Mouse (Mus musculus) cerebellum, adult 9-11 months (tissue): ENCODE results near the gene Gnai2.

Experiments
- DNase-seq: peaks from one replicate; pipeline ENCODE4 v3.0.0; 2022

Gnai2 gene

DNA sequence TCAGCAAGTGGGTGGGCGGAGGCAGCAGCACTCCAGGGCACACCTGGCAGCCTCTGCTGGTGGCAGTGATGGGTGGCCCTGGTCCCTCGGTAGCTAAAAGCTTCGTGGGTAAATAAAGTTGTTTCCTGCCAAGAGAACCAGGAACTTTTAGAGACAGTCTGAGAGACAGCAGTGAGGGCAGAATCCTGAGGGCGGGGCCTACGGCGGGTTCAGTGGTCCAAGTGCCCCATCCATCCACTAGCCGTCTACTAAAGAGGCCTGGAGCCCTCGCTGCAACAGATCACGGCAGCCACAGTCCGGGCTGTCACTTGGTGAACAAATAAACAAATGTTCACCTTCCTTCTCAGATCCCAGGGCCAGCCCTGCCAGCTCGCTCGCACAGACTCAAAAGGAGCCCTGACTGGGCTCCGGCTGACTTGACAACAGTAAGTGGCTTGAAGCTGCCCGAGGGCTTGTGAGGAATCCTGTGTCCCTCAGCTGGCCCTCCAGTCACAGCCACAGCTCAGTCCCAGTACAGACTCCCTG is 5.2 kb downstream of the Gnai2 start:
- DNase-seq: peak; percentile 52

DNA sequence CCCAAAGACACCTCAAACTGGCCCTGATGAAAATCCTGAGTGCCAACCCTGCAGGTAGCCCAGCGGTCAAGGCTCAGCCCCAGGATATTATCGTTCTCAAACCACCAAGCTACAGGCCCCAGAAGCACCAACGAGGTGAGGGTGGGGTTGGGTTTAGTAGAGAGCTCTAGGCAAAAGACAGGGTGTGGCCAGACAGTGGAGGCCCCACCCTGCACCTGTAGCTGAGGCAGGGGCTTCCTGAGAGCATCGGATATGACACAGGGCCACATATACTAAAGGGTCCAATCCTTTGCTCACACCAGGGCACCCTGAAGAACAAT is 5.8 kb downstream of the Gnai2 start:
- peak; percentile 43 for DNase-seq

DNA sequence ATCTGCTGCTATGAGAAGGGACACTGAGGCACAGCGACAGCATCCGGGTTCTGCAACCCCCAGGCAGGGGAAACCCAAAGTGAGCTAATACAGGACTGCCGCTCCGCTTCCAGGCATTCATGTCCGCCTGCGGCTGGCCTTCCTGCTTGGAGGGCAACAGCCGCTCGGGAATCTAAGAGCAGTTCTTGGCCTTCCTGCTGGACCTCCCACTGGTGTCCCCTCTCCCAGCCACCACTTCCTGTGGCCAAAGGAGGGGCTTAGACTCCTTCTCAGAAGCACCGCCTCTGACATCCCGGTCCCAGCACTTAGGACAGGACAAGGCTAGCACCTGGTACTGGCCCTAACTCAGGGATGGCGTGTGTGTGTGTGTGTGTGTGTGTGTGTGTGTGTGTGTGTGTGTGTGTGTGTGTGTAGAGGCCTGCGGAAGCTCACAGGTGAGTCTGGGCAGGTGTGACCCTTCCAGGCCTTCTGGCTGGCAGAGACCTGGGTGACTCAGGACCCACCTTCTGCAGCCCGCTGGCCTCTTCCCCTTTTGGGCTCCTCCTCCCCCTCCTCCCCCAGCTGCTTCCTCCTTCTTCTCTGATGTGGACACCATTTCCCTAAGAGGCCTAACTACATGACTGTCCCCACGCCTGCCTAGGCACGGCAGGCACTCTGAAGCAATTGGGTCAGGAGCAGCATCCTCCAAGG is 6.3 kb downstream of the Gnai2 start:
- peak; percentile 52 for DNase-seq

DNA sequence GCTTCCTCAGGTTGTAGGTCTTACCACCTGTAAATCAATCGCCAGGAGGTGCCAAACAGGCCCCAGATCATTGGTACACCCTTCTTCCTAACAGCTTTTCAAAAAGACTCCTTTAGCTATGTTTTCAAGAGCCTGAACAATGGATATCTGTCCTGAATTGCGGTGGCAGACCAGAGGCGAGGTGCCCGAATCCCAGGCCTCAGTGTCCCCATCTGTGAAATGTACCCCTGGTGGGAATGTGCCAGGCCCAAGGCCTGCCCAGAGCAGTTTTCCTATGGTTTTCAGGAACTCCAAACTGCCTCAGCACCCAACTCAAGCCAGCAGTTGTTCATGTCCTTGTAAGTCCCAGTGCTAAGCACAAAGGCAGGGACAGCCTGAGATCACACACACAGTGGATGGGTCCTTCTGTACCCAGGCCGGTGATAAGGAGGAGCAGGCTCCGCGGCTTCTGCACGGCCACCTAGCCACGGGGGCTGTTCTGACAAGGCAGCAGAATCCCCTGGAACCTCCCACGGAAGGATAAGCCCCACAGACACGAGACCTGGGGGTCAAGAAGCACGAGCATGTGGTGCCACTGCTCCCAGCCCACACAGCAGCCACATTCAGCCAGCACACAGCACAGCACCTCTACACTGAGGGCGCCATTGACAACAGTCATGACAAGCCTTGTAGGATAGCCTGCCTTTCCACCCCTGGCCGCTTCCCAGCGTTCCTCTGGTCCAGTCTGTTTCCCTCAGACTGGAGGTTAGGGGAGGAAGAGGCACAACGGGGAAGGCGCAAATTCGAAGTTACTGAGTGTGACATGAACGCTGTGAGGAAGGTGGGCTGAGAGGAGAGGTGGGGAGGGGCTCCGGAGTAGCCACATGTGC is 7.5 kb downstream of the Gnai2 start:
- DNase-seq: peak; percentile 45

DNA sequence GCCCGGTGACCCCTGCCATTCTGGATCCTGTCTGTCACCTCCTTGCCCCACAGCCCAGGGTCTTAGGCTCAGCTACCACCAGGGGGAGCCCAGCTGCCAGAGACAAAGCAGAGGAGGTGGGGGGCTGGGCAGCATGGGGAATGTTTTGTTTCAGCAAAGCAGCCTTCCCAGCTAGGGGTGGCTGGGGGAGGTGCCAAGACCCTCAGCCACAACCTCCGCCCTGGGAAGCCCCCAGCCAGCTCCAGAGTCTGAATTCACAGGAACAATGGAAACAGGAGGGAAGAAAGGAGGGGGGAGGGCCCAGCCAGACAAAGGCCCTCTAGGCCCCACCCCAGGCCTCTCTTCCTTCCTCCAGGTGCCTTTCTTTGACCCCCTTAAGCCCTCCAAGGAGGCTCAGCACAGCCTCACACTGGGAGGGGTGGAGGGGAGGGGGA is 8.3 kb downstream of the Gnai2 start:
- peak; percentile 81 for DNase-seq

DNA sequence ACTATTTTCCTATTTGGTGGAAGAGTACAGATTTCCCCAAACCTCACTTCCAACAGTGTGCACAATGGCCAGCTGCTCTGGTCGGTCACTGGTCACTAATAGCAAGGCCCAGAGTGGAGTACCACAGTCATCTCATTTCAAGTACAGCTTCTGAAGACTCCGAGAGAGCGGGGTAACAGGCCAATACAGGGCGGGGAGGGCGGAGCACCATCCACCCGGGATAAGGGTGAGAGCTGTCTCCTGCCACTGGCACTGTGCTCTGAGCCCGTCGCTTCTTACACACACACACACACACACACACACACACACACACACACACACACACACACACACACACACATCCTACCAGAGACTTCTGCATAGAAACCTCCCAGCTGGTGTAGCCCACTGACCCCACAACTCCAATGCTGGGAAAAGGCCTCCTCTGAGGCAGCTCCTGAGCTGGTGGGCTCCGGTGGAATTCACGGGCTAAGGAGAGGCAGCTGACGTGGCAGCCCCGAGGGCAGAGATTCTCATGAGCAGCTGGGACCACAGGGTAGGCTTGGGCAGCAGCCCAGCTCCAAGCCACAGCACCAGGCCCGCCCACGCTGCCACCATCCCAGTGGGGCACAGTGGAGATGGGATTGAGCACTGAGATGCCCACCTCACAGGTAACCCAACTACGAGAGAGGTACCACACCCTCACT is 8.9 kb downstream of the Gnai2 start:
- peak; percentile 46 for DNase-seq

DNA sequence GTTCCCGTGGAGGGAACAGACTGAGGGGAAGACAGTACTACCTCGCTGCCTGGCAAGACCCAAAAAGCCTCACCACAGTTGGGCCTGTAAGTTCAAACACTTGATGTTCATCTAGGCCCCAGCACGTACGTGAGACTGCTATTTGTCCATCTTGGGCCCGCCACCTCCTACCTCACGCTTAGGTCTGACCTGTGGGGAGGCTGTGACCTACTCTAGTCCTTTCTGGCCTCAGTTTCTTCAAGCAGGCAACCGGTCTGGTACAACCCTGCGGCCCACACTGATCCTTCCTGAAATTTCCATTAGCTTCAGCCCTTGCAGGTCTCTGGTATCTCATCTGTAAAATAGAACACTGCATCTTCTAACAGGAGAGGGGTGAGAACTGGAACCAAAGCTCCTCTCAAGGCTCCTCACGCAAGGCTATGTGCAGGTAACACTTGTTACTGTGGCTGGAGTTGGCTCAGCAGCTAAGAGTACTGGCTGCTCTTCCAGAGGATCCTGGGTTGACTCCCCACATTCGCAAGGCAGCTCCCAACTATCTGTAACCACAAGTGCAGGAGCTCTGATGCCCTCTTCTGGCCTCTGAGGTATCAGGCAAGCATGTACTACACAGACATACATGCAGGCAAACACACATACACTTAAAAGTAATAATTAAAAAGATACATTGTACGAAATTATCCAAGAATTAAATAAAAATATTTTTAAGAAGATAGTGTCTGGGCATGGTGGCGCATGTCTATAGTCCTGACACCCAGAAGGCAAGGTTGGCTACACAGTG is 9.6 kb downstream of the Gnai2 start:
- DNase-seq: peak; percentile 41

DNA sequence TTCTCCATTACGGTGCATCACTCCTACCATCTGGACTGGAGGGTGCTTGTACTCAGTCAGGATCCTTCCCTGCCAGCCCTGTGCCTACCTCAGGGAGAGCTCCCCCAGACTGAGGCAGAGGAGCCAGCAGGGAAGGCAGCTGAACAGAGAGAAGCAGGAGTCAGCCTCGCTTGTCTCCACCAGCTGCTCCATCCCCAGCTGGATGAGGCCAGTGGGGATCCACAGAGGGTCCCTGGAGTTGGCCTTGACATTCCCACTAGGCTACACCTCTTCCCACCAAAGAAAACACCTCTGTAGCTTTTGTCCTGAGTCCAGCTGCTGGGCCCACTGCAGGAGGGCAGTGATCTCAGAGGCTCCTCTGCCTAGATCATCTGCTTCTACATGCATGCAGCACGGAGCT is 10.2 kb downstream of the Gnai2 start:
- no peak for DNase-seq

DNA sequence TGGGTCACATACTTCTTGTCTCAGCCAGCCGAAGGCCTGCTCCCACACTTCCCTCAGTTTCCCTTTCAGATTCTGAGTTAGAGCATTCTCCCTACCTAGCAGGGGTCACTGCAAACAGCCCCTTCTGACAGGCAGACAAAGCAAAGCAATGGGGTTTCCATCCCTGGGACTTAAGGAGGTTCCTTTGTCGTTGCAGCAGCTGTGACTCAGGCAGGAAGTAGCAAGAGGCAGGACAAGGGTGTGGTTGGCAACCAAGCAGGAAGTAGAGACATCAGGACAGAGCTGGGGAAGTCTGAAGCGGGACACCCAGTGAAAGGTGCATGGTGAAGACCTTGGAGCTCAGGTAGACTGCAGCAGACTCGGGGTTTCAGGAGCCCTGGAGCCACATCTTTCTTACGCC is 10.6 kb downstream of the Gnai2 start:
- no peak for DNase-seq

DNA sequence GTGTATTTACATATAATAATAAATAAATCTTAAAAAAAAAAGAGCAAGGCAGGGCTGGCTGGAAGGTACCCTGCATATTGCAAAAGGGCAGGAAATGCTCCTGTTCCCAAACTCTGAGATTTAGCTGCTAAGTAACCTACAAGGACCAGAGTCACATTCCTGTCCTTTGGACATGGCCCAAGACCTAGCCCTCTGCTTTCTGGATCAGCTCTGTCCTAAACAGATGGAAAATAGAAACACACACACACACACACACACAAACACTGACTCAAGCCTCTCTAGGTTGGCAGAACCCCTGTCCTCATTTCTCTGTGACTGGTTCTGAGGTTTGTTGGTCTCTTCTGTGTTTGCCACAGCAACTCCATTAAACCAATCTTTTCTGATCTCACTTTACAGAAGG is 14.2 kb downstream of the Gnai2 start:
- peak; percentile 55 for DNase-seq

DNA sequence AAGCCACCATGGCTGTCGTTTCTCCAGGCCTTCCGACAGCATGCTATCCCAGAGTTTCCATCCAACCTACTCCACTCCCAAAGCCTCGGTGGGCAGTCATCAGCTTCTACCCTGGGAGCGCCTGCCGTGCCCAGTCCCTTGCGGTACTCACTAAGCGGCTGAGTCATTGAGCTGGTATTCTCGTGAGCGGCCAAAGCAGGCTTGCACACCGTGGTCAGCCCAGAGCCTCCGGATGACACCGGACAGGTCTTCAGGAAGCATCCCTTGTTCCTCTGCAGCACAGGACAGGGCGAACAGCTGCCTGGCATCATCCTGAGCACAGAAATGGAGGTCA is 15.7 kb downstream of the Gnai2 start:
- DNase-seq: no peak

DNA sequence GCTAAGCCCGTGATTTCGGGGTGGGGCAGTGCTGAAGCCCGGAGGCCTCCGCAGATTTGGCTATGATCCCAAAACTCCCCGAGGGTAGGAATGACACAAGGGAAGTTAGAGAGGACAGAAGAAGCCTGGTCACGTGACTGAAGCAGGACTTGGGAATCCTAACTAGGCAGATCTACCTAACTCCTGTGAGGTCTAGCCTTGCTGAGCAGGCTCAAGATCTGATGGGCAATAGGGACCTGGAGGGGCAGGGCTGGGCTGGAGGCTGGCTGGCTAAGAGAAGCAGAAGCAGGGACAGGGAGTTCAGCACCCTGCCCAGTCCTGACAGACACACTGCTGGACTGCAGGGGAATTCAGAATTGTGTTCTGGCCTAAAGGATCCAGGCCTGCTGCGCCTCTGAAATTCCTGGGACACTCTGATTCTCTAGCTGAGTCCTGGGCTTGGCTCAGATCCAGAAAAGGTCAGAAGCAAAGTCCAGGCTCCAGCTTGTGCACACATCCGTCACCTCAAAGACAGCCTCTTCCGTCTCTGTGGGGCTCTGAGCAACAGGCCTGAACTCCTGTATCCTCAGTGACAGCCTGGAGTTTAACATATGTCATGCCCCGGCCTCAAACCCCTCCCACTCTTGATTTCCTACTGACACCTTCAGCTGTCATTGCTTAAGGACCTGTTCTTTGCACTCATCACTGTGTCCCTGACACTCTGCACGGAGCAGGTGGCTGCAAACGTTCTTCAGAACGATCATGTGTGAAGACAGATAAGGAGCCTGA is 16.2 kb downstream of the Gnai2 start:
- DNase-seq: peak; percentile 59

DNA sequence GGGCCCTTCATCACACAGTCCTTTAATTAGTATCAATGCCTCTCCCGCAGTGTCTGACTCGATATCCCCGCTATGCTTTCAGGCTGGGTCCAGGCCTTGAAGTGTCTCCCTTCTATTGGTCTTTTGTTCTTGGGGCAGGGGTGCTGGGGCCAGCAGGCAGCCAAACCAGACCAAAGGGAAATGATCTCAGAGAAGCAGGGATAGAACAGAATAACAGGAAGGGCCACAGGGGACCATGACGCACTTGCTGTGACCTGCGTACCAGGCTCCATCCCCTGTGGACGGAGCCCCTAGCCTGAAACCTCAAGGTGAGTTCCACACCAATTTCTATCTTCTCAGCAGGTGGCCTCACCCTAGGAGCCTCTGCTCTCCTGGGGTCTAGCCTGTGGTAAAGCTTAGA is 17.1 kb downstream of the Gnai2 start:
- DNase-seq: no peak

DNA sequence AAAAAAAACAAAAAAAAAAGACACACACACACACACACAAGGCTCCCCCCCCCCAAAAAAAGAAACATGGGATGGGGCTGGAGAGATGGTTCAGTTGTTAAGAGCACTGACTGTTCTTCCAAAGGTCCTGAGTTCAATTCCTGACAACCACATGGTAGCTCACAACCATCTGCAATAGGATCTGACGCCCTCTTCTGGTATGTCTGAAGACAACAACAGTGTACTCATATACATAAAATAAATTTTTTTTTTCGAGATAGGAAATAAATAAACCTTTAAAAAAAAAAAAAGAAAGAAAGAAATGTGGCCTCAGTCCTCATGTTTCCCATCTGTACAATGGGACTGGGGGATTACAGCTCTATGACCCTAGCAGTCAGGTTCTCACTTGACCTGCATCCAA is 17.7 kb downstream of the Gnai2 start:
- DNase-seq: no peak

DNA sequence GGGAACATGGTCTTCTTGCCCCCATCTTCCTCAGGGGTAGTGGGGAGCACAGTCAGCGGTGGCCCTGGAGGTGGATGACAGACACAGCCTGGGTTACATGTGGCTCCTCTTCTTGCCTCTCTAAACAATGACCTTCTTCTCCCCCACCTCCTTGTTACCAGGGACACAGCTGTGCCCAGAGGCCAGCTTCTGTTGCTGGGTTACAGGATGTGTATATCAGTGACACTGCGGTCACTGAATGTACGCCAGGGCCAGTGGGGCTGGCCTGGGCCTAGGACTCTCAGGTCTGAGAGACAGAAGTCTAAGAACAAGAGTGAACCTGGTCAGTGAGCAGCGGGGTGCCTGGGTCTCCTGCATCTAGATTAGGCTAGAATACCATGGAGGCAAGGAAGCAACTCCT is 20.1 kb downstream of the Gnai2 start:
- peak; percentile 54 for DNase-seq

DNA sequence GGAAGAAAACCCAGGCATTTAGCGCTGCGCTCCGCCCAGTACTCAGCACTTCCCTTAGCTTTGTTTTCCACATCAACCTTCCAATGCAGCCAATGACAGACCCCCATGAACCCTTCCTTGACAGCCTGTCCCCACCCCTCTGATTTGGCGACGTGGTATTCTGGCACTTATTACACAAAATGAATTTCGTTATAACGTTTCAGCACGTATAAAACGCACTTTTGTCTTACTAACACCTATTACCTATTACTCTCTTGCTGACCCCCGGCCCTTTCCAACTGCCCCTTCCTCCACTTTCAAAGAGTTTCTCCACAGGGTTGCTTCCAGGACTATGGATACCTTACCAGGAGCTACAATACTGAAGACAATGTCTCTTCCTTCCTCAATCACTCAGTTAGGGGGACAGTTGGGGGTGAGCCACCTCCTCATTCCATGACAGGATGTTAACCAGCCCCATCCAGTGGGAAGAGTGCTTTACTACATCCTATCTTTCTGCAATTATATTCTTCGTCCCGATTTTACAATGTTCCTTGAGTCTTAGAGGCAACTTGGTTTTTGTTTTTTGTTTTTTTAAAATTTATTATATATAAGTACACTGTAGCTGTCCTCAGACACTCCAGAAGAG is 22.1 kb downstream of the Gnai2 start:
- no peak for DNase-seq

DNA sequence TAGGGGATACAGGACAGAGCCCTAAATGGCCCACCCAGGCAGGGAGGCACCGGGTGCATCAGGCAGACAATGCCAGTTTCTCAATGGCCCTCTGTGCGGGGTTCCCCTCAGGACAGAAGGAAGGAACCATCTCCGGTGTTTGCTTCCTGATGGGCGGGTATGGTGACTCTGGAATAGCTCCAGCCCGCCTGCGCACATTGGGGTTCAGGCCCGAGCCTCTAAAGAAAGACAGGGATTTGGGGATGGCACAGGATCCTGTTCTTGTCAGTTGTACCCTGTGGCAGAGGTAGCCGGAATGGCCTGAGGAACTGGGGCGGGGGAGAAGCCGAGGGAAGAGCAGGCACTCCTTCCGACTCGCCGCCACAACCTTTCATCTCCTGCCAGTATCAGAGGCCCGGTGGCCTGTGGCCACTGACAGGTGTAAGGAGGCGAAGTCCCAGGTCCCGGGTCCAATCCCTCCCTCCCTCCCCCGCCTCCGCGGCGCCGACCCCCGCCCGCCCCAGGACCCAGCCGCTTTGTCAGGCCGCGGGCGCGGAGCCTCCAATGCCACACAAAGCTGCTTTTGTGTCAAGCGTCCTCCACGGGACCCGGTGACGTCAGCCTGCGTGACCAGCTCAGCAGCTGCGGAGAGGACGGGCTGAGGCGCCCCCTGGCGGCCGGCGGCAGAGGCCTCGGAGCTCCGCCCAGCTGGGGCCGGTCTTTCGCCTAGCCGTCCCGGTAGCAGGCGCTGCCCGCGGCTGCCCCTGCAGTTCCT is 22.8 kb downstream of the Gnai2 start:
- DNase-seq: peak; percentile 98

DNA sequence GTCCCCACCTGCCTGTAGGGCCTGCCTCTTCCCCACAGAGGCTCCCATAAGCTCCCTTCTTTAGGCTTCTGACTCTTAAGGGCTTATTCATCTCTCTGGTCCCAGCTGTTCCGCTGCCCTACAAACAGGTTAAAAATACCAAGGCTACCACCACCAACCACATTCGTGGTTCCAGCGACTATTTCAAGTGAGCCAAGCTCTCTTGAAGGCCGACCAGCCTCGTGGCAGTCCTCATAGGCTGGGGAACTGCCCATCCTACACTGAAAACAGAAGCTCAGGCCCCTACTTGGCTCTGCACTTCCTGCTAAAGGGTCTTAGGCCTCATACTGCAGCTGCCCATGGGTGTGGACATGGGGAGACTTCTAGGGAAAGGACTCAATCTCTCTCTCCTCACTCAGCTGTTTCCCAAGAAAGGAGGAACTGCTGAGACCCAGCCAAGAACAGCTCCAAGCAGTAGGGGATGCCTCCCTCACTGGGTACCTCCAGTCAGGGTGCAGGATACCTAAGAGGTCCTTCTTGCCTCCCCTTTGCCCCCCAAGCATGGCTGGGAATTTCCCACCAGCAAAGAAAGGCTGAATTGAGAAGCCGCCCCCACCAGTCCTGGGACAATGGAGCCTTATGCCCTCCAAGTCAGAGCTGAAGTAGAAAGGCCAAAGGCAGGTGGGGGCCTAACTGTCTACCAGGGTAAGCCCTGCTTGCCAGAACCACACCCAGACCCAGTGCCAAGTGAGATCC is 23.5 kb downstream of the Gnai2 start:
- no peak for DNase-seq

DNA sequence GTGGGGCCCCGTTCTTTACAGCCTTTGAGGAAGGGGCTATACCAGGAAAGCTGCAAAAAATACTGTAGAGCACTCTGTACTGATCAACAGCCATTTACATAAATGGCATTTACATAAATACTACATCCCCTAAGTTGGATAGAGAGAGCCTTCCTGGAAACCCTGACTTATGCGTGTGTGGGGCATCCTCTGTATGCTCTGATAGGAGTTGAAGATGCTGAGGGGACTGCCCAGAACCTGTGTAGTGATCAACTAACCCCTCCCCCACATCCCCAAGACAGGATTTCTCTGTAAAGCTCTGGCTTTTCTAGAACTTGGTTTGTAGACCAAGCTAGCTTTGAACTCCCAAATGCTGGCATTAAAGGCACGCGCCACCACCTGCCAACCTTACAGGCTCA is 25.7 kb downstream of the Gnai2 start:
- DNase-seq: no peak

DNA sequence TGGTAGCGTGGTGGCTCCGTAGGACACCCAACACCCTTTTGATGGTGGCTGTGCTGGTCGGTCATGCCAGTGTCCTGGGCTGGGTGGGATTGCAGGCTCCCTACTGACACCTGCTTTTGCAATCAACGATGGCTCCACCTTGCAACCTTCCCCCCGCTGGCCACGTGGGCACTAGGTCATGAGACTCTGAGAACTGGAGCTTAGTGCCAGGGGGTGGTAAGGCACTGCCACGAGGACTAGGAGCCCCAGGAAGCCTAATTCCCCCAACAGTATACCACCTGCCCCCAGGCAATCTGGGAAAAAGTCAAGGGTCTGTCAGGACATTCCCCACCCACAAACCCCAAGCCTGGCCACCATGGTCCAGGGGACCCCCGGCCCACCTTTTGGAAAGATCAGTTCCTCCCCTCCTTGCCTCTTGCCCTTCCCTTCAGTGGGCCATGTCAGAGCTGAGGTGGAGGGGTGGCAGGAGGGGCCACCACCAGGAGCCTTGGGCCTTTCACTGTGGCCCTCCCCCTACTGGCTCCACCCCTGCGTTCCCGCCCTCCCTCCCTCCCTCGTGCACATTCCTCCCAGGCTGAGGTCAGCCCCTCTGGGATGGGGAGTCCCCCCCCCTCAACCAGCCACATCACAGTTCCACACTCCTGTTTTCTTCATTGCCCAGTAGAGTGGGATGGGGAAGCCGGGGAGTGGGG is 26.3 kb downstream of the Gnai2 start, which contains the start of gene Sema3b:
Gene Sema3b, minus strand, starts transcription at position 489 of the 692 bp plus-strand sequence.
- DNase-seq: no peak
